Comparison of ENCODE assay signal across 8 mouse cellular contexts in genomic region chr11:3173425-3174318, GRCm38 (mm10). TPM values are rescaled to one million over a fixed set of nuclear protein-coding genes. Genes with fewer than 3 reads are reported as not detected.
DNase-seq lines count a peak whose midpoint lies in the region; ATAC-seq and TF ChIP-seq lines count a peak whose summit lies in the region.
"Not testable (repeated sequence)": the region's sequence is repeated elsewhere in the genome, so short reads cannot be mapped to it uniquely, and the experiment has no call there.

No protein-coding gene starts in this region.

- H3K4me3 ChIP-seq in embryonic facial prominence, embryonic 11.5 days (ENCODE audit: low read depth, low read length); hindbrain, embryonic 16.5 days (ENCODE audit: low read length); lung, adult 2 months (replicated peaks; ENCODE audit: extremely low read depth, low read depth, low read length); neural tube, embryonic 15.5 days (replicated peaks): not testable (repeated sequence)

- not testable (repeated sequence) for TF ChIP-seq CTCF in lung, adult 2 months (IDR thresholded peaks at IDR 0.05; ENCODE audit: insufficient read depth, low read length)

- not testable (repeated sequence) for H3K4me1 ChIP-seq in embryonic facial prominence, embryonic 11.5 days (ENCODE audit: control insufficient read depth, insufficient read depth, low read length); hindbrain, embryonic 16.5 days (ENCODE audit: control insufficient read depth, insufficient read depth, low read depth, low read length); lung, adult 2 months (ENCODE audit: control insufficient read depth, insufficient read depth, low read length); neural tube, embryonic 15.5 days

- not testable (repeated sequence) for H3K9me3 ChIP-seq in embryonic facial prominence, embryonic 11.5 days (replicated peaks; ENCODE audit: control insufficient read depth, low read length); hindbrain, embryonic 16.5 days (ENCODE audit: control insufficient read depth, low read length)
- H3K9me3 ChIP-seq in neural tube, embryonic 15.5 days (replicated peaks), result peaks cover 15% of the 10 kb centered on the region

- H3K27ac ChIP-seq in embryonic facial prominence, embryonic 11.5 days (replicated peaks; ENCODE audit: low read depth, low read length); hindbrain, embryonic 16.5 days (ENCODE audit: low read depth, low read length); neural tube, embryonic 15.5 days (replicated peaks): not testable (repeated sequence)

- intact Hi-C loops in gastrocnemius, postnatal 36 days (cut with DNase I), result loop anchor here (2.0 kb wide), 1 partner anchor 23 kb away; no protein-coding TSS in a partner anchor

- H3K36me3 ChIP-seq in embryonic facial prominence, embryonic 11.5 days (replicated peaks; ENCODE audit: control insufficient read depth, insufficient read depth, low read depth, low read length); hindbrain, embryonic 16.5 days (ENCODE audit: control insufficient read depth, insufficient read depth, low read length); neural tube, embryonic 15.5 days: not testable (repeated sequence)

- H3K4me2 ChIP-seq in embryonic facial prominence, embryonic 11.5 days (ENCODE audit: low read depth, low read length); hindbrain, embryonic 16.5 days (ENCODE audit: low read length); neural tube, embryonic 15.5 days: not testable (repeated sequence)

- peak; percentile 60; the same call in 1 of the 2 replicates for ATAC-seq in embryonic facial prominence, embryonic 11.5 days (replicated peaks; ENCODE audit: insufficient number of reproducible peaks, low FRiP score, low TSS enrichment, low read depth)
- ATAC-seq in hindbrain, embryonic 16.5 days, result peak; percentile 62
- ATAC-seq in neural tube, embryonic 15.5 days (ENCODE audit: low FRiP score), result peak; percentile 62

- peak; percentile 58 for DNase-seq in R1 (ENCODE audit: low read depth, low spot score)
- not testable (repeated sequence) for DNase-seq in embryonic facial prominence, embryonic 11.5 days (ENCODE audit: low spot score)
- peak; percentile 63 to 87 for DNase-seq in gastrocnemius, postnatal 36 days
- peak; percentile 43 to 68 for DNase-seq in layer of hippocampus, postnatal 25 days (ENCODE audit: extremely low spot score in 1 of 2, low spot score in 1 of 2)
- DNase-seq in lung, adult 2 months, result peak; percentile 69
- DNase-seq in thymus, postnatal 0 days (ENCODE audit: low spot score), result peak; percentile 19

- 87% methylated on average over 11 of the region's 11 CpGs for WGBS in embryonic facial prominence, embryonic 11.5 days
- WGBS in hindbrain, embryonic 16.5 days, result 85% methylated on average over 11 of the region's 11 CpGs
- 75% methylated on average over 11 of the region's 11 CpGs for WGBS in lung, adult 2 months
- 86% methylated on average over 11 of the region's 11 CpGs for WGBS in neural tube, embryonic 15.5 days

- H3K27me3 ChIP-seq in embryonic facial prominence, embryonic 11.5 days (ENCODE audit: control insufficient read depth, insufficient read depth, low read length); hindbrain, embryonic 16.5 days (replicated peaks; ENCODE audit: control insufficient read depth, insufficient read depth, low read length); neural tube, embryonic 15.5 days (replicated peaks): not testable (repeated sequence)

- not testable (repeated sequence) for H3K9ac ChIP-seq in embryonic facial prominence, embryonic 11.5 days (replicated peaks; ENCODE audit: low read length); hindbrain, embryonic 16.5 days (ENCODE audit: low read depth, low read length); neural tube, embryonic 15.5 days (replicated peaks)

- not testable (repeated sequence) for TF ChIP-seq POLR2A in lung, adult 2 months (IDR thresholded peaks at IDR 0.05; ENCODE audit: borderline replicate concordance, extremely low read depth, low read depth, low read length)

RNA-seq across cellular contexts. Expression of gene Sfi1, which starts 19.6 kb away (rescaled TPM):
- 6.5 and 8.4 TPM in 2 replicates for polyA plus RNA-seq in embryonic facial prominence, embryonic 11.5 days (2014; fragmentation: Nextera tagmentation; extraction: Ambion mirVana)
- total RNA-seq in gastrocnemius, postnatal 36 days (2021), result 1 to 10 TPM; 9.3 to 9.9 TPM
- 14.3 and 16.4 TPM in 2 replicates for polyA plus RNA-seq in hindbrain, embryonic 16.5 days (2015; fragmentation: Nextera tagmentation; extraction: Ambion mirVana)
- 10 to 100 TPM; 42.1 to 81.8 TPM for total RNA-seq in layer of hippocampus, postnatal 25 days (2021)
- polyA plus RNA-seq in lung, adult 2 months (2012; rRNA removed), result 25.1 and 25.2 TPM in 2 replicates
- polyA plus RNA-seq in neural tube, embryonic 15.5 days (2015; fragmentation: Nextera tagmentation; extraction: Ambion mirVana), result 15.7 and 16.2 TPM in 2 replicates
- polyA plus RNA-seq in thymus, postnatal 0 days (2015; fragmentation: Nextera tagmentation; extraction: Ambion mirVana), result 9.7 and 14.0 TPM in 2 replicates

RNA-seq across cellular contexts. Expression of gene Eif4enif1, which starts 28.5 kb away (rescaled TPM):
- 61.0 and 61.8 TPM in 2 replicates for polyA plus RNA-seq in embryonic facial prominence, embryonic 11.5 days (2014; fragmentation: Nextera tagmentation; extraction: Ambion mirVana)
- total RNA-seq in gastrocnemius, postnatal 36 days (2021), result 10 to 100 TPM; 26.6 to 27.9 TPM
- polyA plus RNA-seq in hindbrain, embryonic 16.5 days (2015; fragmentation: Nextera tagmentation; extraction: Ambion mirVana), result 36.8 and 48.0 TPM in 2 replicates
- total RNA-seq in layer of hippocampus, postnatal 25 days (2021), result 10 to 100 TPM; 60.3 to 69.2 TPM
- 31.0 and 37.2 TPM in 2 replicates for polyA plus RNA-seq in lung, adult 2 months (2012; rRNA removed)
- polyA plus RNA-seq in neural tube, embryonic 15.5 days (2015; fragmentation: Nextera tagmentation; extraction: Ambion mirVana), result 48.1 and 53.1 TPM in 2 replicates
- polyA plus RNA-seq in thymus, postnatal 0 days (2015; fragmentation: Nextera tagmentation; extraction: Ambion mirVana), result 26.9 and 29.6 TPM in 2 replicates
